ENCODE assay signal across 32 mouse cellular contexts in genomic region chr6:66023531-66023930, GRCm38 (mm10).
"Had no signal": no experiment of that assay in that cellular context is flagged by ENCODE, and none has a peak within 500 bp of the region (broad histone marks: within the 10 kb centered on the region; RNA-seq: fewer than 3 reads in every experiment).

No protein-coding gene starts in this region.

- ATAC-seq: hindbrain, embryonic 16.5 days; inflammation-experienced regulatory T-cells, adult 6 months; intestine, embryonic 15.5 days; intestine, embryonic 16.5 days; intestine, postnatal 0 days had no signal

- H3K27me3 ChIP-seq: heart, embryonic 12.5 days; heart, embryonic 13.5 days; heart, embryonic 15.5 days; hindbrain, embryonic 12.5 days; hindbrain, embryonic 13.5 days; hindbrain, embryonic 15.5 days; intestine, embryonic 15.5 days; kidney, embryonic 15.5 days had no signal

- H3K9me3 ChIP-seq: heart, embryonic 10.5 days; heart, embryonic 12.5 days; heart, embryonic 13.5 days; heart, embryonic 15.5 days; hindbrain, embryonic 12.5 days; hindbrain, embryonic 13.5 days; hindbrain, embryonic 15.5 days; intestine, embryonic 15.5 days; kidney, embryonic 15.5 days had no signal

- H3K27ac ChIP-seq: heart, adult 2 months; heart, embryonic 10.5 days; heart, embryonic 13.5 days; heart, embryonic 15.5 days; hindbrain, embryonic 12.5 days; hindbrain, embryonic 13.5 days; hindbrain, embryonic 14.5 days; hindbrain, embryonic 15.5 days; intestine, embryonic 15.5 days; kidney, embryonic 15.5 days; kidney, postnatal 0 days; layer of hippocampus, adult 2 months had no signal

- H3K9ac ChIP-seq: heart, embryonic 12.5 days; heart, embryonic 13.5 days; heart, embryonic 15.5 days; hindbrain, embryonic 12.5 days; hindbrain, embryonic 13.5 days; hindbrain, embryonic 14.5 days; hindbrain, embryonic 15.5 days; intestine, embryonic 15.5 days; kidney, embryonic 15.5 days had no signal

- DNase-seq: heart, adult 2 months; heart, postnatal 10 days; heart, postnatal 14 days; heart, postnatal 36 days; heart, postnatal 4 days; kidney, adult 11 months; kidney, adult 18-20 months; kidney, adult 8-10 months; kidney, postnatal 10 days; kidney, postnatal 14 days; kidney, postnatal 25 days; kidney, postnatal 36 days; kidney, postnatal 4 days; layer of hippocampus, adult 9-11 months; layer of hippocampus, postnatal 36 days had no signal

- H3K4me1 ChIP-seq: heart, embryonic 10.5 days; heart, embryonic 12.5 days; heart, embryonic 13.5 days; heart, embryonic 15.5 days; hindbrain, embryonic 12.5 days; hindbrain, embryonic 13.5 days; hindbrain, embryonic 15.5 days; intestine, embryonic 15.5 days; kidney, embryonic 15.5 days had no signal

- H3K4me3 ChIP-seq: heart, adult 2 months; heart, embryonic 10.5 days; heart, embryonic 12.5 days; heart, embryonic 13.5 days; heart, embryonic 15.5 days; hindbrain, embryonic 12.5 days; hindbrain, embryonic 13.5 days; hindbrain, embryonic 15.5 days; intestine, embryonic 15.5 days; kidney, embryonic 15.5 days; layer of hippocampus, adult 2 months had no signal

- H3K36me3 ChIP-seq: heart, embryonic 10.5 days; heart, embryonic 12.5 days; heart, embryonic 13.5 days; heart, embryonic 15.5 days; hindbrain, embryonic 12.5 days; hindbrain, embryonic 13.5 days; hindbrain, embryonic 15.5 days; intestine, embryonic 15.5 days; kidney, embryonic 15.5 days had no signal

- H3K4me2 ChIP-seq: heart, embryonic 11.5 days; heart, embryonic 12.5 days; heart, embryonic 13.5 days; heart, embryonic 15.5 days; hindbrain, embryonic 12.5 days; hindbrain, embryonic 13.5 days; hindbrain, embryonic 14.5 days; hindbrain, embryonic 15.5 days; intestine, embryonic 15.5 days; kidney, embryonic 15.5 days had no signal
